Mouse (Mus musculus): Measurements from ENCODE around the gene C1ql1.

DNA sequence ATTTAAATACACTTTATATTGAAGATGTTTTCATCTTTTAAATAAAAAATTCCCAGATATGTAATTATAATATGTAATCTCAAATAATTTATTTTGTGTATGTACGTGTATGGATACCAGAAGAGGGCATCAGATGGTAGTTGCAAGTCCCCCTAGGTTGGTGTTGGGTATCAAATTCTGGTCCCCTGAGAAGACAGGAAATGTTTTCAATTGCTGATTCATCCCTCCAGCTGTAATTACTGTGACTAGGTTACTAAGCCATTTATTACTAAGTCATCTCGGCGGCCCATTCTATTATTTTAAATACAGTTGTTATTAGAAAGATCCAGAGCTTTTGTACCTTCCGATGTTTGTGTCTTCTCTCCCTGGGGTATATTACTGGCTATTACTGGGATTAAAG, 28.4 kb downstream of the C1ql1 start:
- no peak for TF ChIP-seq POLR2A (IDR thresholded peaks at IDR 0.05; ENCODE audit: extremely low read depth, insufficient read depth, low read length)
- no peak for TF ChIP-seq CTCF (IDR thresholded peaks at IDR 0.05; ENCODE audit: low read depth, low read length)
